Mouse (Mus musculus): Measurements from ENCODE around the gene Gadd45a. TPM values are rescaled to one million over a fixed set of nuclear protein-coding genes. Genes with fewer than 3 reads are reported as not detected.

Gadd45a gene
- total RNA-seq (2023) = 10 to 100 TPM; 39.0 to 49.0 TPM

DNA sequence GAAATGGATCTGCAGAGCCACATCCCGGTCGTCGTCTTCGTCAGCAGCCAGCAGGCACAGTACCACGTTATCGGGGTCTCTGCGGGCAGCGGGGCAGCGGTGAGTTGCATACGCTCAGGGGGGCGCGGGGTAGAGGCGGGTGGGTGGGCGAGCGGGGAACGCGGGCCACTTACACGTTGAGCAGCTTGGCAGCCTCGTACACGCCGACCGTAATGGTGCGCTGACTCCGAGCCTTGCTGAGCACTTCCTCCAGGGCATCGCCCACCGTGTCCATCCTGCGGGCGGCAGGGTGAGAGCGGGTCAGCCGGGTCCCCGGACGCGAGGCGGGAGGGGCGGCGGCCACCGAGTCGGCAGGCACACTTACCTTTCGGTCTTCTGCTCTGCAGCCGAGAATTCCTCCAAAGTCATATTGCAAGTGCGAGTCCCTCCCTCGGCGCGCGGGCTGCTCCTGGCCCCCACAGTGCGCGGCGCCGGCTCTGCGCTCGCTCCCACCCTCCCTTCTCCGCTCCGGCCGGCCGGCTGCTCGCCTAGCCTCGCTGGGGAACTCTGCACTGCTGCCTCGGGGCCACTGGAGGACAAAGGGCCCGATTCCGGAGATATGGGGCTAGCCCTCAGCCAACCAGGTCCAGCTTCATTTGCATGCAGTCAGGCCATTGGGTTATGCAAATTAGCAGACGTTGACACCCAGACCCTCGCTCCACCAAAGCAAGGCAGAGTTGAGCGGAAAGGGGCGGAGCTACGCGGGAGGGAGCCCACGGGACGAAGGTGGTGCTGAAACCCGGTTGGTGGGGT, at the start of gene Gadd45a:
Gene Gadd45a, minus strand, starts transcription at position 621 of the 792 bp plus-strand sequence.

Other genes with a start within 250 kb of the Gadd45a start
- not detected for gene Vmn1r39, start 226.8 kb downstream of the Gadd45a start, total RNA-seq (2023)
- 1 to 10 TPM; 7.6 to 8.7 TPM for gene Gng12, start 141.1 kb downstream of the Gadd45a start, total RNA-seq (2023)
- gene Serbp1, start 200.7 kb upstream of the Gadd45a start, total RNA-seq (2023) = 100 to 1,000 TPM; 315 to 327 TPM

All from B cell, adult 67 days (primary cell).